8 mouse cellular contexts compared by ENCODE assay signal in the genomic region with DNA sequence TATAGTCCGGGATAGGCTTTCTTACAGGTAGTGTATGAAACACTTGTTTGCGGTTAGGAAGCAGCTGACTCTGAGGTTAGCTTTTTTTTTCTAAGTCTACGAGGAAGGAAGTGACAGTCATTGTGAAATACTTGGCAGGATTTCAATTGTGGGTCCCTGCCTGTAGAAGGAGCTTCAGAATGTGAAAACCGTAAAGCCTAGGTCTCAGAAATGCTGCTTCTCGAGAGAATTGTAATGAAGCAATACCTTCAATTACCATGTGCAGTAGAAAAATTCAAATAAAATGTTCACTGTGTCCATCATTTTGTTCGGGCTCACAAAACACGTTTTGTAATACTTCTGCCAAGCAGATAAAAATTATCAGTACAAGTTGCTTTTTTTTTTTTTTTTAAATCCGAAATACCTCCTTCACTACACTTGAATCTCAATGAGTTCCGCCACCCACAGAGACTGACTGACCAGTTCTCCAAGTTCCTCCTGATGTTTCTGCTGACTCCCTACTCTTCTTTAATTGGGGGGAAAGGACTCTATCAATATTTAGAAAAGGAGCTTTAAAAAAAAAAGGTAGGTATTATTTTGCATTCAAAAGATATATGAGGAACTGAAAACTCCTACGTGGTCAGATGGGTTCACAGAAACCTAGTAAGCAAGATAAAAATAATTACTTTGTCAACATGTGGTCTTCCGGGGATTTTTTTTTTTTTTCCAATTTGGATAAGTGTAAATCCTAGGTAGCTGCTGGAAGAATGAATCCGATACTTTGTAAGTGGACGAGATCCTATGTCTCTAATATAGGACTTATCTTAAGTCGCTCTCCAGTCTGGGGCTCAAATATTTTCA. TPM values are rescaled to one million over a fixed set of nuclear protein-coding genes. Genes with fewer than 3 reads are reported as not detected.
DNase-seq lines count a peak whose midpoint lies in the region; ATAC-seq and TF ChIP-seq lines count a peak whose summit lies in the region.

No protein-coding gene starts in this region.

- ATAC-seq in liver, embryonic 14.5 days (ENCODE audit: insufficient read depth) = no peak
- ATAC-seq in neural tube, embryonic 12.5 days (ENCODE audit: low FRiP score, low read depth) = no peak

- H3K9me3 ChIP-seq in liver, embryonic 14.5 days (ENCODE audit: control insufficient read depth, low read length) = no peaks in the 10 kb centered on the region
- no peaks in the 10 kb centered on the region for H3K9me3 ChIP-seq in neural tube, embryonic 12.5 days

- peaks cover 19 to 22% of the 10 kb centered on the region in 2 experiments for H3K4me1 ChIP-seq in liver, embryonic 14.5 days (replicated peaks; ENCODE audit: control insufficient read depth in 2 of 2, insufficient read depth in 2 of 2, low read length in 1 of 2)
- H3K4me1 ChIP-seq in neural tube, embryonic 12.5 days = peaks cover 17% of the 10 kb centered on the region

- peak overlapping the region; percentile 100 for H3K27ac ChIP-seq in liver, embryonic 14.5 days
- peak overlapping the region; percentile 64; the same call in 1 of the 2 replicates for H3K27ac ChIP-seq in neural tube, embryonic 12.5 days

- TF ChIP-seq CTCF in liver, embryonic 14.5 days (IDR thresholded peaks at IDR 0.05; ENCODE audit: low read depth) = no peak

- TF ChIP-seq EP300 in liver, embryonic 14.5 days (IDR thresholded peaks at IDR 0.05; ENCODE audit: low read depth) = no peak; the same call in 1 of the 2 replicates

- peak overlapping the region; percentile 100 for H3K9ac ChIP-seq in liver, embryonic 14.5 days (replicated peaks)
- no peak overlapping the region for H3K9ac ChIP-seq in neural tube, embryonic 12.5 days

- no peaks in the 10 kb centered on the region; the same call in 1 of the 2 replicates for H3K27me3 ChIP-seq in liver, embryonic 14.5 days (ENCODE audit: control insufficient read depth, insufficient read depth, low read length)
- no peaks in the 10 kb centered on the region for H3K27me3 ChIP-seq in neural tube, embryonic 12.5 days (replicated peaks)

- intact Hi-C loops in heart, postnatal 36 days (cut with DNase I) = loop anchor here (2.0 kb wide), 2 partner anchors 26 to 50 kb away; no protein-coding TSS in a partner anchor
- intact Hi-C loops in left cerebral cortex, postnatal 36 days (cut with DNase I) = no loop called here

- peak; percentile 43 for DNase-seq in urinary bladder, postnatal 14 days (ENCODE audit: low spot score)
- DNase-seq in urinary bladder, postnatal 4 days (ENCODE audit: low spot score in 2 of 2) = no peak
- peak; percentile 34 for DNase-seq in c-Kit-positive CD71-positive TER-119-positive erythroid progenitor cells, embryonic 14.5 days (ENCODE audit: low spot score)
- DNase-seq in heart, postnatal 36 days = peak; percentile 19 to 47
- peak; percentile 27 to 51 (median 39) for DNase-seq in liver, embryonic 14.5 days (ENCODE audit: low read depth in 3 of 3, low spot score in 3 of 3)
- DNase-seq in right cerebral cortex, postnatal 25 days = no peak
- DNase-seq in left cerebral cortex, postnatal 36 days (ENCODE audit: low spot score in 2 of 2) = no peak

- H3K4me3 ChIP-seq in liver, embryonic 14.5 days (ENCODE audit: insufficient read depth in 1 of 2, low read depth in 2 of 2, low read length in 2 of 2) = peak overlapping the region; percentile 55 to 99
- peak overlapping the region; percentile 63 for H3K4me3 ChIP-seq in neural tube, embryonic 12.5 days

- peaks cover 15% of the 10 kb centered on the region for H3K36me3 ChIP-seq in liver, embryonic 14.5 days (replicated peaks; ENCODE audit: control insufficient read depth, insufficient read depth, low read depth)
- peaks cover 8% of the 10 kb centered on the region for H3K36me3 ChIP-seq in neural tube, embryonic 12.5 days

- peak overlapping the region; percentile 83 for H3K4me2 ChIP-seq in liver, embryonic 14.5 days (ENCODE audit: low read depth)
- peak overlapping the region; percentile 68 for H3K4me2 ChIP-seq in neural tube, embryonic 12.5 days (replicated peaks)

- 13% methylated on average over 14 of the region's 14 CpGs for WGBS in liver, embryonic 14.5 days (ENCODE audit: insufficient replicate concordance)
- 60% methylated on average over 14 of the region's 14 CpGs for WGBS in neural tube, embryonic 12.5 days

RNA-seq across cellular contexts. Expression of gene Atp6v0a1, which starts 0.8 kb away (rescaled TPM):
- 10 to 100 TPM; 76.8 to 88.5 TPM for total RNA-seq in heart, postnatal 36 days (2021)
- 28.3 and 29.5 TPM in 2 replicates for polyA plus RNA-seq in liver, embryonic 14.5 days (2012; rRNA removed)
- 37.8 and 40.3 TPM in 2 replicates for polyA plus RNA-seq in liver, embryonic 14.5 days (2014; fragmentation: Nextera tagmentation; extraction: Ambion mirVana)
- polyA plus RNA-seq in neural tube, embryonic 12.5 days (2016; fragmentation: Nextera tagmentation; extraction: Ambion mirVana) = 71.1 and 81.7 TPM in 2 replicates
- total RNA-seq in left cerebral cortex, postnatal 36 days (2021) = 100 to 1,000 TPM; 439 to 446 TPM

RNA-seq across cellular contexts. Expression of gene Cavin1, which starts 37.7 kb away (rescaled TPM):
- 100 to 1,000 TPM; 239 to 258 TPM for total RNA-seq in heart, postnatal 36 days (2021)
- 5.0 and 7.0 TPM in 2 replicates for polyA plus RNA-seq in liver, embryonic 14.5 days (2012; rRNA removed)
- polyA plus RNA-seq in liver, embryonic 14.5 days (2014; fragmentation: Nextera tagmentation; extraction: Ambion mirVana) = 8.1 and 8.7 TPM in 2 replicates
- 35.0 and 36.0 TPM in 2 replicates for polyA plus RNA-seq in neural tube, embryonic 12.5 days (2016; fragmentation: Nextera tagmentation; extraction: Ambion mirVana)
- 10 to 100 TPM; 17.4 to 20.4 TPM for total RNA-seq in left cerebral cortex, postnatal 36 days (2021)

Comparison
In these comparisons a context has a peak if more than half of its experiments do, and no peak if none do; other contexts are left out.
1. DNase-seq: peak in urinary bladder, postnatal 14 days (single experiment), c-Kit-positive CD71-positive TER-119-positive erythroid progenitor cells, embryonic 14.5 days (single experiment), heart, postnatal 36 days (2 of 2) and liver, embryonic 14.5 days (3 of 3); none in urinary bladder, postnatal 4 days (0 of 2), right cerebral cortex, postnatal 25 days (single experiment) and left cerebral cortex, postnatal 36 days (0 of 2).
2. RNA of gene Atp6v0a1, which starts 0.8 kb away (total RNA-seq): 439 to 446 TPM in left cerebral cortex, postnatal 36 days; 76.8 to 88.5 TPM in heart, postnatal 36 days; every median in the first group is over 4 times any median in the second.
3. RNA of gene Cavin1, which starts 37.7 kb away (total RNA-seq): 239 to 258 TPM in heart, postnatal 36 days; 17.4 to 20.4 TPM in left cerebral cortex, postnatal 36 days; every median in the first group is over 10 times any median in the second.